Mouse (Mus musculus): ENCODE results near the gene Gm20441. TPM values are rescaled to one million over a fixed set of nuclear protein-coding genes. Genes with fewer than 3 reads are reported as not detected.
A peak's percentile ranks its signal among the peaks of the same experiment; 100 is the strongest.

The Gm20441 gene
- polyA plus RNA-seq (2015; fragmentation: Nextera tagmentation; extraction: Ambion mirVana) = not detected in 2 replicates

- no peaks in the 10 kb centered on the region for H3K36me3 ChIP-seq (ENCODE audit: control insufficient read depth, insufficient read depth)
- H3K4me3 ChIP-seq (replicated peaks; ENCODE audit: low read length) = peak within 1 kb of the TSS; percentile 32
- WGBS = under 1% methylated on average over 28 of the region's 28 CpGs
- peak within 1 kb of the TSS; percentile 39 for H3K9ac ChIP-seq (replicated peaks; ENCODE audit: low read depth, low read length)
- H3K4me1 ChIP-seq (replicated peaks; ENCODE audit: control insufficient read depth, insufficient read depth, low read length) = peaks cover 9% of the 10 kb centered on the region
- H3K27me3 ChIP-seq (replicated peaks; ENCODE audit: control insufficient read depth, insufficient read depth, low read length) = peaks cover 18% of the 10 kb centered on the region
- peak within 1 kb of the TSS; percentile 57 for H3K4me2 ChIP-seq (ENCODE audit: low read length)
- no peak for ATAC-seq
- H3K27ac ChIP-seq (ENCODE audit: low read length) = no peak within 1 kb of the TSS
- H3K9me3 ChIP-seq (ENCODE audit: control insufficient read depth, low read length) = no peaks in the 10 kb centered on the region
Observed at GRCm38 (mm10) chr10:75780769-75781578, at the start of gene Gm20441, which contains the start of gene Gstt3. TSS of gene Gm20441 (minus strand) at chr10:75780954. TSS of gene Gstt3 (minus strand) at chr10:75781414.

- Histone ChIP-seq H3K4me2 (ENCODE audit: low read length) (no peak overlapping the region), H3K4me3 (replicated peaks; ENCODE audit: low read length) (no peak overlapping the region), H3K4me1 (replicated peaks; ENCODE audit: control insufficient read depth, insufficient read depth, low read length) (peaks cover 20% of the 10 kb centered on the region), H3K36me3 (ENCODE audit: control insufficient read depth, insufficient read depth) (no peaks in the 10 kb centered on the region), H3K27me3 (replicated peaks; ENCODE audit: control insufficient read depth, insufficient read depth, low read length) (peaks cover 10% of the 10 kb centered on the region), H3K27ac (ENCODE audit: low read length) (no peak overlapping the region), H3K9ac (replicated peaks; ENCODE audit: low read depth, low read length) (no peak overlapping the region), H3K9me3 (ENCODE audit: control insufficient read depth, low read length) (no peaks in the 10 kb centered on the region)
- 88% methylated on average over 2 of the region's 2 CpGs for WGBS
- no peak for ATAC-seq
Observed at GRCm38 (mm10) chr10:75830275-75830670, 49.5 kb upstream of the Gm20441 start.

GRCm38 (mm10) chr10:75829529-75830274, 48.9 kb upstream of the Gm20441 start:
- no peak overlapping the region for H3K27ac ChIP-seq (ENCODE audit: low read length)
- no peaks in the 10 kb centered on the region for H3K36me3 ChIP-seq (ENCODE audit: control insufficient read depth, insufficient read depth)
- no peaks in the 10 kb centered on the region for H3K9me3 ChIP-seq (ENCODE audit: control insufficient read depth, low read length)
- ATAC-seq = no peak
- WGBS = 90% methylated on average over 2 of the region's 2 CpGs
- H3K4me2 ChIP-seq (ENCODE audit: low read length) = no peak overlapping the region
- no peak overlapping the region for H3K4me3 ChIP-seq (replicated peaks; ENCODE audit: low read length)
- H3K4me1 ChIP-seq (replicated peaks; ENCODE audit: control insufficient read depth, insufficient read depth, low read length) = peaks cover 17% of the 10 kb centered on the region
- H3K27me3 ChIP-seq (replicated peaks; ENCODE audit: control insufficient read depth, insufficient read depth, low read length) = peaks cover 7% of the 10 kb centered on the region
- H3K9ac ChIP-seq (replicated peaks; ENCODE audit: low read depth, low read length) = no peak overlapping the region

GRCm38 (mm10) chr10:75828500-75828931, 47.8 kb upstream of the Gm20441 start:
- Histone ChIP-seq H3K4me3 (replicated peaks; ENCODE audit: low read length) (no peak overlapping the region), H3K4me1 (replicated peaks; ENCODE audit: control insufficient read depth, insufficient read depth, low read length) (peaks cover 9% of the 10 kb centered on the region), H3K9ac (replicated peaks; ENCODE audit: low read depth, low read length) (no peak overlapping the region), H3K9me3 (ENCODE audit: control insufficient read depth, low read length) (no peaks in the 10 kb centered on the region), H3K27ac (ENCODE audit: low read length) (no peak overlapping the region), H3K36me3 (ENCODE audit: control insufficient read depth, insufficient read depth) (no peaks in the 10 kb centered on the region), H3K4me2 (ENCODE audit: low read length) (no peak overlapping the region), H3K27me3 (replicated peaks; ENCODE audit: control insufficient read depth, insufficient read depth, low read length) (no peaks in the 10 kb centered on the region)
- ATAC-seq = peak; percentile 83

GRCm38 (mm10) chr10:75827668-75828360, 47.1 kb upstream of the Gm20441 start:
- H3K36me3 ChIP-seq (ENCODE audit: control insufficient read depth, insufficient read depth) = no peaks in the 10 kb centered on the region
- 82% methylated on average over 4 of the region's 4 CpGs for WGBS
- H3K9me3 ChIP-seq (ENCODE audit: control insufficient read depth, low read length) = no peaks in the 10 kb centered on the region
- H3K4me3 ChIP-seq (replicated peaks; ENCODE audit: low read length) = no peak overlapping the region
- H3K4me2 ChIP-seq (ENCODE audit: low read length) = no peak overlapping the region
- peaks cover 9% of the 10 kb centered on the region for H3K4me1 ChIP-seq (replicated peaks; ENCODE audit: control insufficient read depth, insufficient read depth, low read length)
- no peaks in the 10 kb centered on the region for H3K27me3 ChIP-seq (replicated peaks; ENCODE audit: control insufficient read depth, insufficient read depth, low read length)
- no peak for ATAC-seq
- no peak overlapping the region for H3K27ac ChIP-seq (ENCODE audit: low read length)
- H3K9ac ChIP-seq (replicated peaks; ENCODE audit: low read depth, low read length) = no peak overlapping the region

GRCm38 (mm10) chr10:75824530-75824929, 43.8 kb upstream of the Gm20441 start:
- H3K27ac ChIP-seq (ENCODE audit: low read length) = no peak overlapping the region
- no peak overlapping the region for H3K4me2 ChIP-seq (ENCODE audit: low read length)
- H3K4me3 ChIP-seq (replicated peaks; ENCODE audit: low read length) = no peak overlapping the region
- H3K27me3 ChIP-seq (replicated peaks; ENCODE audit: control insufficient read depth, insufficient read depth, low read length) = no peaks in the 10 kb centered on the region
- ATAC-seq = no peak
- no peaks in the 10 kb centered on the region for H3K36me3 ChIP-seq (ENCODE audit: control insufficient read depth, insufficient read depth)
- H3K9ac ChIP-seq (replicated peaks; ENCODE audit: low read depth, low read length) = no peak overlapping the region
- WGBS = 91% methylated on average over 4 of the region's 4 CpGs
- peaks cover 9% of the 10 kb centered on the region for H3K4me1 ChIP-seq (replicated peaks; ENCODE audit: control insufficient read depth, insufficient read depth, low read length)
- no peaks in the 10 kb centered on the region for H3K9me3 ChIP-seq (ENCODE audit: control insufficient read depth, low read length)

DNA sequence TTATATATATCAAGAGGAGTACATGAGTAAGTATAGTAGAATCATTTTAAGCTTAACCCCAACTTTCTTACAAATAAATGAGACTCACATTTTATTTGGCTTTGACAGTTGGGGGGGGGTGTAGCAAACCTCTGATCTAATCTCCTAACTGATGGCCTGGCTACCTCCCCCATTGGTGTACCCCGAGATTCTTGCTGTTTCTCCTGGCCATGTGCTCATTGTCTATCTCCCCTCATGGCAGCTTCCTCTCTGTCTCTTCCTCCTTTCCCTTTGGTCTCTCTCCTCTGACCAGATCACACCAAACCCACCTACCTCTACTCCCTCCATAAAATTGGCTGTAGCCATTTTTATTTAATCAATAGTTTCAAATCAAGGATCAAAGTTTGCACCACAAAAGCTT, 43.0 kb upstream of the Gm20441 start:
- Histone ChIP-seq H3K4me2 (ENCODE audit: low read length) (no peak overlapping the region), H3K36me3 (ENCODE audit: control insufficient read depth, insufficient read depth) (no peaks in the 10 kb centered on the region), H3K27me3 (replicated peaks; ENCODE audit: control insufficient read depth, insufficient read depth, low read length) (no peaks in the 10 kb centered on the region), H3K4me3 (replicated peaks; ENCODE audit: low read length) (no peak overlapping the region), H3K9me3 (ENCODE audit: control insufficient read depth, low read length) (no peaks in the 10 kb centered on the region), H3K4me1 (replicated peaks; ENCODE audit: control insufficient read depth, insufficient read depth, low read length) (peaks cover 8% of the 10 kb centered on the region), H3K27ac (ENCODE audit: low read length) (no peak overlapping the region), H3K9ac (replicated peaks; ENCODE audit: low read depth, low read length) (no peak overlapping the region)
- ATAC-seq = no peak
- WGBS = 88% methylated on average over 1 of the region's 1 CpGs

DNA sequence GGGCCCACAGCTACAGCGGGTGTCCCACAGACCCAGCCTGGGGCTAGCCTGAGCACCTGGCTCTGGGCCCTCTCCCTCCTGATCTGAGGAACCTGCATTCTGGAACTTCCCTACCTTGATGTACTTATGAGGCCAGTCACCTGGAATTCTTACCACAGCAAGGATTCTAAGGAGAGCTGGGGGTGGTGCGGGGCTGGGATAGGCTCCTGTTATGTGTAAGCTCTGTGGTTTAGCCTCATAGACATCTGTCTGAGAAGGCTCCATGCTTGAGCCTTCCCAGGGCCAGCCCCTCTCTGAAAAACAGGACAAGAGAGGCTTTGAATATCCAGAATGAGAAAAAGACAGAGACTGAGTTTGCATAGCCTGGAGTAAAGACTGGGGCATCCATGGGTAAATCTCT, 41.7 kb upstream of the Gm20441 start, which contains the start of gene Gstt4:
Gene Gstt4, minus strand, starts transcription at position 101 of the 400 bp plus-strand sequence.
- no peak within 1 kb of the TSS for H3K9ac ChIP-seq (replicated peaks; ENCODE audit: low read depth, low read length)
- 94% methylated on average over 2 of the region's 2 CpGs for WGBS
- ATAC-seq = no peak
- H3K27ac ChIP-seq (ENCODE audit: low read length) = no peak within 1 kb of the TSS
- H3K4me3 ChIP-seq (replicated peaks; ENCODE audit: low read length) = no peak within 1 kb of the TSS
- no peaks in the 10 kb centered on the region for H3K27me3 ChIP-seq (replicated peaks; ENCODE audit: control insufficient read depth, insufficient read depth, low read length)
- H3K4me2 ChIP-seq (ENCODE audit: low read length) = no peak within 1 kb of the TSS
- peaks cover under 1% of the 10 kb centered on the region; the same call in 1 of the 2 replicates for H3K4me1 ChIP-seq (replicated peaks; ENCODE audit: control insufficient read depth, insufficient read depth, low read length)
- H3K36me3 ChIP-seq (ENCODE audit: control insufficient read depth, insufficient read depth) = no peaks in the 10 kb centered on the region
- no peaks in the 10 kb centered on the region for H3K9me3 ChIP-seq (ENCODE audit: control insufficient read depth, low read length)

DNA sequence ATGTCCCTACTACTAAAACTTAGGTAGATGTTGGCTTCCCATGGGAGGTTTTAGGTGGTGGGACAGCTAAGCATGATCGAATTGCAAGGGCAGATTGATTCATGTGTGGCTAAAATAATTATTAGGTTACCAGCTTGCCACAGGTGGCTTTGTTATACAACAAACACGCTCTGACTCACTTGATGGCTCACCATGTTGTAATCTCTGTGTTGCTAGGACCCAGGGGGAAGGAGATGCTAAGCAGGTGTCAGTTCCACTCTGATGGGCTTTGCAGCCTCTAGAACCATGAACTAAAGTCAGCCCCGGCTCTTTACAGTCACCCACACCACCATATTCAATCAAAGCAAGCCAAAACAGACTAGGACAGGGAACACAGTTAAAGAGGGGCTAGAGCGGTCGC, 39.1 kb upstream of the Gm20441 start:
- Histone ChIP-seq H3K9ac (replicated peaks; ENCODE audit: low read depth, low read length) (no peak overlapping the region), H3K9me3 (ENCODE audit: control insufficient read depth, low read length) (no peaks in the 10 kb centered on the region), H3K27ac (ENCODE audit: low read length) (no peak overlapping the region), H3K27me3 (replicated peaks; ENCODE audit: control insufficient read depth, insufficient read depth, low read length) (no peaks in the 10 kb centered on the region), H3K4me1 (replicated peaks; ENCODE audit: control insufficient read depth, insufficient read depth, low read length) (no peaks in the 10 kb centered on the region), H3K4me2 (ENCODE audit: low read length) (no peak overlapping the region), H3K36me3 (ENCODE audit: control insufficient read depth, insufficient read depth) (no peaks in the 10 kb centered on the region), H3K4me3 (replicated peaks; ENCODE audit: low read length) (no peak overlapping the region)
- 94% methylated on average over 5 of the region's 5 CpGs for WGBS
- no peak for ATAC-seq

Measured in forebrain, embryonic 16.5 days (tissue).